Mouse (Mus musculus) bone marrow macrophage, adult 2 months (primary cell): ENCODE measurements around the gene Ifne.

ENCODE experiments used
- CTCF ChIP-seq: IDR thresholded peaks from 2 replicates; pipeline ENCODE4 v1.5.1; 2012; ENCODE audit warnings: low read depth, mild to moderate bottlenecking, low read length, moderate library complexity
- POLR2A ChIP-seq: IDR thresholded peaks from 2 replicates; pipeline ENCODE4 v1.6.1; 2012; ENCODE audit warnings: mild to moderate bottlenecking, low read depth, low read length, borderline replicate concordance

GRCm38 (mm10) chr4:88921280-88921679, 41.3 kb upstream of the Ifne start:
- TF ChIP-seq CTCF (no peak), POLR2A (no peak)
